ENCODE assay signal across 11 mouse cellular contexts in genomic region chr11:69964650-69965270, GRCm38 (mm10). TPM values are rescaled to one million over a fixed set of nuclear protein-coding genes. Genes with fewer than 3 reads are reported as not detected.
DNase-seq lines count a peak whose midpoint lies in the region; ATAC-seq and TF ChIP-seq lines count a peak whose summit lies in the region.
"Had no signal": no experiment of that assay in that cellular context is flagged by ENCODE, and none has a peak within 500 bp of the region (broad histone marks: within the 10 kb centered on the region; RNA-seq: fewer than 3 reads in every experiment).

TSS of gene Cldn7 (plus strand) at chr11:69964779.

- peak; percentile 21 for DNase-seq in embryo, embryonic 9.5 days (ENCODE audit: extremely low spot score)
- DNase-seq in embryo, embryonic 10.5 days (ENCODE audit: low spot score), result no peak
- no peak for DNase-seq in lung, adult 2 months
- DNase-seq in lung, postnatal 14 days, result no peak
- DNase-seq in large intestine, adult 2 months (ENCODE audit: low read depth, low spot score), result no peak
- DNase-seq in midbrain, postnatal 0 days (ENCODE audit: low spot score), result no peak
- no peak for DNase-seq in spleen, postnatal 36 days (ENCODE audit: low spot score in 2 of 2)
- DNase-seq in adrenal gland, postnatal 14 days, result no peak
- DNase-seq: cerebellum, adult 2 months; spleen, adult 18-20 months had no signal

- peak within 1 kb of the TSS; percentile 40 for H3K4me3 ChIP-seq in lung, adult 2 months (replicated peaks; ENCODE audit: extremely low read depth, low read depth, low read length)
- H3K4me3 ChIP-seq in midbrain, postnatal 0 days (ENCODE audit: low read depth, low read length), result 0 out of 2 replicates have a peak within 1 kb of the TSS, but pooled peaks have one; percentile 8

- no peak within 1 kb of the TSS for H3K4me2 ChIP-seq in midbrain, postnatal 0 days (ENCODE audit: low read depth, low read length, poor library complexity, severe bottlenecking)

- H3K9me3 ChIP-seq in midbrain, postnatal 0 days (ENCODE audit: low read length), result no peaks in the 10 kb centered on the region

- peaks cover 3% of the 10 kb centered on the region for H3K4me1 ChIP-seq in lung, adult 2 months (ENCODE audit: control insufficient read depth, insufficient read depth, low read length)
- H3K4me1 ChIP-seq in midbrain, postnatal 0 days (ENCODE audit: insufficient read depth, low read length), result no peaks in the 10 kb centered on the region

- no peak for TF ChIP-seq CTCF in lung, adult 2 months (IDR thresholded peaks at IDR 0.05; ENCODE audit: insufficient read depth, low read length)
- no peak for TF ChIP-seq CTCF in midbrain, postnatal 0 days (IDR thresholded peaks at IDR 0.05)

- H3K36me3 ChIP-seq in midbrain, postnatal 0 days (ENCODE audit: insufficient read depth, low read length), result peaks cover 10% of the 10 kb centered on the region

- no peak within 1 kb of the TSS for H3K27ac ChIP-seq in midbrain, postnatal 0 days (ENCODE audit: low read depth, low read length)

- peaks cover 49% of the 10 kb centered on the region for H3K27me3 ChIP-seq in midbrain, postnatal 0 days (ENCODE audit: insufficient read depth, low read length)

- WGBS in lung, adult 2 months, result 19% methylated on average over 24 of the region's 24 CpGs
- 13% methylated on average over 24 of the region's 24 CpGs for WGBS in large intestine, adult 2 months
- WGBS in midbrain, postnatal 0 days, result 12% methylated on average over 19 of the region's 24 CpGs

- ATAC-seq in midbrain, postnatal 0 days (ENCODE audit: low FRiP score), result no peak

- no peak for TF ChIP-seq POLR2A in lung, adult 2 months (IDR thresholded peaks at IDR 0.05; ENCODE audit: borderline replicate concordance, extremely low read depth, low read depth, low read length)

- H3K9ac ChIP-seq in midbrain, postnatal 0 days (replicated peaks; ENCODE audit: low read length, poor library complexity, severe bottlenecking), result no peak within 1 kb of the TSS

RNA-seq across cellular contexts. Expression of gene Cldn7, which starts in this region (rescaled TPM):
- polyA plus RNA-seq in lung, adult 2 months (2012; rRNA removed), result 60.5 and 63.7 TPM in 2 replicates
- polyA plus RNA-seq in large intestine, adult 2 months (2012; rRNA removed), result 1,377 and 1,643 TPM in 2 replicates
- not detected in 2 replicates for total RNA-seq in midbrain, postnatal 0 days (2014; rRNA removed)
- 0.57 TPM in 1 of 2 replicates, not detected in the other for polyA plus RNA-seq in midbrain, postnatal 0 days (2015; fragmentation: Nextera tagmentation; extraction: Ambion mirVana)
- 1.1 TPM in 1 of 2 replicates, not detected in the other for total RNA-seq in adrenal gland, postnatal 14 days (2021)
- total RNA-seq: megakaryocyte, adult 5-6 weeks had no signal

Comparison
In these comparisons a context has a peak if more than half of its experiments do, and no peak if none do; other contexts are left out.
1. RNA of gene Cldn7 (polyA plus RNA-seq): 1,377 to 1,643 TPM in large intestine, adult 2 months and 60.5 to 63.7 TPM in lung, adult 2 months; 0.57 TPM in midbrain, postnatal 0 days; every median in the first group is over 10 times any median in the second.
2. RNA of gene Cldn7 (polyA plus RNA-seq): 1,377 to 1,643 TPM in large intestine, adult 2 months; 60.5 to 63.7 TPM in lung, adult 2 months; every median in the first group is over 10 times any median in the second.